Mouse (Mus musculus): ENCODE measurements at regions not wholly inside any gene's neighbourhood (a gene's known extent, or its start where the extent isn't known, plus 50 kb on each side); places are given as distances from the start of the nearest gene placed in this dataset.
A peak's percentile ranks its signal among the peaks of the same experiment; 100 is the strongest.

- Histone ChIP-seq H3K4me3 (no peak overlapping the region), H3ac (ENCODE audit: control insufficient read depth, insufficient read length) (no peak overlapping the region), H3K4me2 (ENCODE audit: low read depth) (no peak overlapping the region), H3K27me3 (ENCODE audit: control insufficient read depth, insufficient read depth, insufficient read length) (no peaks in the 10 kb centered on the region), H3K79me2 (ENCODE audit: control insufficient read depth, insufficient read depth) (no peaks in the 10 kb centered on the region), H3K36me3 (ENCODE audit: control insufficient read depth, insufficient read depth) (no peaks in the 10 kb centered on the region)
- TF ChIP-seq MYOD1 (IDR thresholded peaks at IDR 0.05; ENCODE audit: control insufficient read depth in 1 of 3, insufficient read length in 2 of 3, low read depth in 2 of 3) (peak; percentile 13 to 71 (median 59)), TCF12 (IDR thresholded peaks at IDR 0.05; ENCODE audit: insufficient read depth, poor library complexity, severe bottlenecking) (no peak), MYOG (IDR thresholded peaks at IDR 0.05; ENCODE audit: control insufficient read depth in 1 of 3, insufficient read depth in 1 of 3, insufficient read length in 2 of 3, low read depth in 2 of 3) (peak in 2 of 3 experiments; percentile 52 to 58)
Measured at GRCm38 (mm10) chr14:87215099-87215498, 74.1 kb upstream of the Diaph3 start.

GRCm38 (mm10) chr14:87217042-87217441 is 76.0 kb upstream of the Diaph3 start:
- Histone ChIP-seq H3K4me2 (ENCODE audit: low read depth) (peak overlapping the region; percentile 43), H3K27me3 (ENCODE audit: control insufficient read depth, insufficient read depth, insufficient read length) (no peaks in the 10 kb centered on the region), H3K79me2 (ENCODE audit: control insufficient read depth, insufficient read depth) (no peaks in the 10 kb centered on the region), H3K36me3 (ENCODE audit: control insufficient read depth, insufficient read depth) (no peaks in the 10 kb centered on the region), H3K4me3 (no peak overlapping the region), H3ac (ENCODE audit: control insufficient read depth, insufficient read length) (no peak overlapping the region)
- TF ChIP-seq POLR2AphosphoS2 (IDR thresholded peaks at IDR 0.05; ENCODE audit: insufficient read length, low read depth) (no peak), TCF3 (IDR thresholded peaks at IDR 0.05; ENCODE audit: insufficient read length, low read depth) (no peak), SRF (IDR thresholded peaks at IDR 0.05; ENCODE audit: control insufficient read depth, insufficient read length, low read depth) (no peak), USF1 (IDR thresholded peaks at IDR 0.05; ENCODE audit: low read depth) (peak; percentile 55), MYOG (IDR thresholded peaks at IDR 0.05; ENCODE audit: control insufficient read depth in 1 of 3, insufficient read depth in 1 of 3, insufficient read length in 2 of 3, low read depth in 2 of 3) (peak in 1 of 3 experiments; percentile 29), E2F4 (IDR thresholded peaks at IDR 0.05; ENCODE audit: insufficient read depth) (no peak), TCF12 (IDR thresholded peaks at IDR 0.05; ENCODE audit: insufficient read depth, poor library complexity, severe bottlenecking) (no peak), MYOD1 (IDR thresholded peaks at IDR 0.05; ENCODE audit: control insufficient read depth in 1 of 3, insufficient read length in 2 of 3, low read depth in 2 of 3) (peak; percentile 59 to 94 (median 83)), MAX (IDR thresholded peaks at IDR 0.05; ENCODE audit: low read depth) (no peak), REST (IDR thresholded peaks at IDR 0.05; ENCODE audit: insufficient read depth, insufficient read length) (no peak)

- no peak for TF ChIP-seq TCF3 (IDR thresholded peaks at IDR 0.05; ENCODE audit: insufficient read length, low read depth)
- TF ChIP-seq USF1 (IDR thresholded peaks at IDR 0.05; ENCODE audit: low read depth), result no peak
- TF ChIP-seq E2F4 (IDR thresholded peaks at IDR 0.05; ENCODE audit: insufficient read depth), result no peak
- no peaks in the 10 kb centered on the region for H3K36me3 ChIP-seq (ENCODE audit: control insufficient read depth, insufficient read depth)
- H3ac ChIP-seq (ENCODE audit: control insufficient read depth, insufficient read length), result no peak overlapping the region
- H3K79me2 ChIP-seq (ENCODE audit: control insufficient read depth, insufficient read depth), result no peaks in the 10 kb centered on the region
- H3K4me3 ChIP-seq, result no peak overlapping the region
- H3K27me3 ChIP-seq (ENCODE audit: control insufficient read depth, insufficient read depth, insufficient read length), result no peaks in the 10 kb centered on the region
- no peak overlapping the region for H3K4me2 ChIP-seq (ENCODE audit: low read depth)
Measured at GRCm38 (mm10) chr14:87219975-87220374, 78.9 kb upstream of the Diaph3 start.

DNA sequence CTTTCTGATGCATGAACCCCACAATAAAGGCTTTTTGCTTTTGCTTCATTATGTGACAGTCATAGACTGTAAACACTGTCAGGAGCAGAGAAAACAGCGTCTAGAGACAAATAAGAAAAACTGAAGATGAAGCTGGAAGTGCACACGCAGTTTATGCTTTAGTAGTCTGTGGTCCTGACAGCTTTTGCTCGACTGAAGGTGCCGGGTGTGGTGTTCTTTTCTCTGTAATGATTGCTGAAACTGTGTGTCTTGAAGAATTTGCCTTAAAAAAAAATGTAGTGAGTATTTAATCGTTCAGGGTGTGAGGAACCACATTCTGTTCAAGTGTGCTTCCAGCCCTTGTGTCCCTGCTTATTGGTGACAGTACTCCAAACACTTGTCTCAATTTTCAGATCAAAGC is 83.8 kb upstream of the Diaph3 start:
- Histone ChIP-seq H3K36me3 (ENCODE audit: control insufficient read depth, insufficient read depth) (no peaks in the 10 kb centered on the region), H3K79me2 (ENCODE audit: control insufficient read depth, insufficient read depth) (no peaks in the 10 kb centered on the region)

GRCm38 (mm10) chr14:87249258-87249657 is 108.2 kb upstream of the Diaph3 start:
- no peak for TF ChIP-seq MYOG (IDR thresholded peaks at IDR 0.05; ENCODE audit: control insufficient read depth in 1 of 3, insufficient read depth in 1 of 3, insufficient read length in 2 of 3, low read depth in 2 of 3)
- no peak for TF ChIP-seq TCF12 (IDR thresholded peaks at IDR 0.05; ENCODE audit: insufficient read depth, poor library complexity, severe bottlenecking)
- no peak for TF ChIP-seq SRF (IDR thresholded peaks at IDR 0.05; ENCODE audit: control insufficient read depth, insufficient read length, low read depth)
- no peak for TF ChIP-seq POLR2A (IDR thresholded peaks at IDR 0.05; ENCODE audit: insufficient read length, low read depth)
- no peak for TF ChIP-seq TCF3 (IDR thresholded peaks at IDR 0.05; ENCODE audit: insufficient read length, low read depth)
- no peak for TF ChIP-seq POLR2AphosphoS2 (IDR thresholded peaks at IDR 0.05; ENCODE audit: insufficient read length, low read depth)
- TF ChIP-seq USF1 (IDR thresholded peaks at IDR 0.05; ENCODE audit: low read depth), result no peak
- TF ChIP-seq MYOD1 (IDR thresholded peaks at IDR 0.05; ENCODE audit: control insufficient read depth in 1 of 3, insufficient read length in 2 of 3, low read depth in 2 of 3), result no peak
- TF ChIP-seq REST (IDR thresholded peaks at IDR 0.05; ENCODE audit: insufficient read depth, insufficient read length), result no peak
- TF ChIP-seq E2F4 (IDR thresholded peaks at IDR 0.05; ENCODE audit: insufficient read depth), result no peak
- TF ChIP-seq CEBPB (IDR thresholded peaks at IDR 0.05; ENCODE audit: insufficient read depth, poor library complexity, severe bottlenecking), result no peak
- TF ChIP-seq MAX (IDR thresholded peaks at IDR 0.05; ENCODE audit: low read depth), result no peak
- Histone ChIP-seq H3K79me2 (ENCODE audit: control insufficient read depth, insufficient read depth) (no peaks in the 10 kb centered on the region), H3K27me3 (ENCODE audit: control insufficient read depth, insufficient read depth, insufficient read length) (no peaks in the 10 kb centered on the region), H3K4me2 (ENCODE audit: low read depth) (no peak overlapping the region), H3K36me3 (ENCODE audit: control insufficient read depth, insufficient read depth) (no peaks in the 10 kb centered on the region), H3ac (ENCODE audit: control insufficient read depth, insufficient read length) (no peak overlapping the region), H3K4me3 (no peak overlapping the region)

More for the DNA sequence above, 83.8 kb upstream of the Diaph3 start:
- Histone ChIP-seq H3ac (ENCODE audit: control insufficient read depth, insufficient read length) (no peak overlapping the region), H3K27me3 (ENCODE audit: control insufficient read depth, insufficient read depth, insufficient read length) (no peaks in the 10 kb centered on the region), H3K4me2 (ENCODE audit: low read depth) (no peak overlapping the region), H3K4me3 (no peak overlapping the region)
- no peak for TF ChIP-seq MYOD1 (IDR thresholded peaks at IDR 0.05; ENCODE audit: control insufficient read depth in 1 of 3, insufficient read length in 2 of 3, low read depth in 2 of 3)
- no peak for TF ChIP-seq SRF (IDR thresholded peaks at IDR 0.05; ENCODE audit: control insufficient read depth, insufficient read length, low read depth)
- no peak for TF ChIP-seq USF1 (IDR thresholded peaks at IDR 0.05; ENCODE audit: low read depth)
- TF ChIP-seq TCF12 (IDR thresholded peaks at IDR 0.05; ENCODE audit: insufficient read depth, poor library complexity, severe bottlenecking), result no peak
- TF ChIP-seq POLR2AphosphoS2 (IDR thresholded peaks at IDR 0.05; ENCODE audit: insufficient read length, low read depth), result no peak
- no peak for TF ChIP-seq POLR2A (IDR thresholded peaks at IDR 0.05; ENCODE audit: insufficient read length, low read depth)
- TF ChIP-seq E2F4 (IDR thresholded peaks at IDR 0.05; ENCODE audit: insufficient read depth), result no peak
- no peak for TF ChIP-seq REST (IDR thresholded peaks at IDR 0.05; ENCODE audit: insufficient read depth, insufficient read length)
- no peak for TF ChIP-seq MYOG (IDR thresholded peaks at IDR 0.05; ENCODE audit: control insufficient read depth in 1 of 3, insufficient read depth in 1 of 3, insufficient read length in 2 of 3, low read depth in 2 of 3)

All from myocyte (in vitro differentiated cells).